Mouse (Mus musculus) cortical plate, adult 2 months (tissue): ENCODE data around the gene Polrmt.

ENCODE experiments used
- CTCF ChIP-seq: fragments of 200-500 bp; IDR thresholded peaks from 2 replicates; pipeline ENCODE4 v1.5.1; 2011; ENCODE audit warnings: mild to moderate bottlenecking, control low read depth, low read length; ENCODE audit not compliant: insufficient read depth; ENCODE audit errors: extremely low read depth
- POLR2A ChIP-seq: fragments of 200-500 bp; IDR thresholded peaks from 2 replicates; pipeline ENCODE4 v1.6.1; 2011; ENCODE audit warnings: mild to moderate bottlenecking, low read length, control low read depth; ENCODE audit not compliant: insufficient read depth; ENCODE audit errors: extremely low read depth

- TF ChIP-seq CTCF (no peak), POLR2A (no peak)
Measured at GRCm38 (mm10) chr10:79697916-79698315, 48.5 kb downstream of the Polrmt start.
